Mouse (Mus musculus): ENCODE results near the gene Sult1e1. TPM values are rescaled to one million over a fixed set of nuclear protein-coding genes. Genes with fewer than 3 reads are reported as not detected.

The Sult1e1 gene
- total RNA-seq, 1 experiment from 2014 or later, result 1.0 TPM

Small RNA genes lying within 50 kb of the gene (microRNA-seq; reads per million reads assigned to microRNA genes)
- gene Mir3969, result 0 reads per million in 2 experiments

Other genes starting within 250 kb of the Sult1e1 start
- gene Ugt2b38, start 167.4 kb downstream of the Sult1e1 start, total RNA-seq (2021), result 0.41 TPM in 1 of 2 replicates, not detected in the other
- gene Ugt2a2, start 109.3 kb downstream of the Sult1e1 start, total RNA-seq (2021), result not detected in 2 replicates
- gene Gm43638, start 104.8 kb downstream of the Sult1e1 start, total RNA-seq (2021), result not detected in 2 replicates
- not detected in 2 replicates for gene Ugt2a1, start 100.7 kb downstream of the Sult1e1 start, total RNA-seq (2021)
- gene Sult1b1, start 53.4 kb downstream of the Sult1e1 start, total RNA-seq (2021), result 0.56 TPM in 1 of 2 replicates, not detected in the other
- gene Sult1d1, start 22.6 kb downstream of the Sult1e1 start, total RNA-seq (2021), result 0.64 and 15.6 TPM in 2 replicates
- gene Csn1s1, start 74.6 kb upstream of the Sult1e1 start, total RNA-seq (2021), result not detected in 2 replicates
- gene Csn2, start 108.0 kb upstream of the Sult1e1 start, total RNA-seq (2021), result 0.79 TPM in 1 of 2 replicates, not detected in the other
- gene Csn1s2a, start 183.0 kb upstream of the Sult1e1 start, total RNA-seq (2021), result not detected in 2 replicates
- not detected in 2 replicates for gene Csn1s2b, start 216.5 kb upstream of the Sult1e1 start, total RNA-seq (2021)
- not detected in 2 replicates for gene Prr27, start 234.1 kb upstream of the Sult1e1 start, total RNA-seq (2021)

Data from adrenal gland, postnatal 14 days (tissue).